In the genomic region with DNA sequence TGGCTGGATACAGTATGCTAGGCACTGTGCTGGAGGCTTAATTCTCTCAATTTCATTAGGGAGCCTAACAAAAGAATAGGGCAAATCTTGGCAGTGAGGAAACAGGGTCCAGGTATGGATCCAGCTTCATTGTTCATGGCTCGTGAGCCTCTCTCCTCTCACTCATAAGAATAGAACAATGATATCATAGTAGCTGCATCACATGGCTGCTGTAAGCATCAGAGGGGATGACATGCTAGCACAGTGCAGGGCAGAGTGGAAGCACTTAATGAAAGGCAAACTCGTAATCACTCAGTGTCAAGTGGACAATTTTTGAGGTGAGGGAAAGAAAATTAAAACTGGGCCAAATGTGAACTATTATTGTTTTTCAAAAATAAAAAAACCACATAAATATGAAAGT, we compare ENCODE assay signal across 22 mouse cellular contexts.
DNase-seq lines count a peak whose midpoint lies in the region; ATAC-seq lines count a peak whose summit lies in the region.
"Had no signal": no experiment of that assay in that cellular context is flagged by ENCODE, and none has a peak within 500 bp of the region (broad histone marks: within the 10 kb centered on the region; RNA-seq: fewer than 3 reads in every experiment).

No protein-coding gene starts in this region.

- intact Hi-C loops in heart, postnatal 10 days (cut with DNase I), result no loop called here

- H3K4me2 ChIP-seq in hindbrain, embryonic 13.5 days, result no peak overlapping the region
- H3K4me2 ChIP-seq: embryonic facial prominence, embryonic 13.5 days; forebrain, embryonic 12.5 days; hindbrain, embryonic 15.5 days had no signal

- H3K4me1 ChIP-seq in hindbrain, embryonic 13.5 days (replicated peaks), result no peaks in the 10 kb centered on the region
- H3K4me1 ChIP-seq: hindbrain, embryonic 15.5 days had no signal

- H3K9ac ChIP-seq in hindbrain, embryonic 13.5 days, result no peak overlapping the region
- H3K9ac ChIP-seq: embryonic facial prominence, embryonic 13.5 days; forebrain, embryonic 12.5 days; hindbrain, embryonic 15.5 days had no signal

- 67% methylated on average over 2 of the region's 2 CpGs for whole genome bisulfite sequencing in hindbrain, embryonic 13.5 days

- peak; percentile 16 to 17 for DNase-seq in heart, adult 18-20 months
- no peak for DNase-seq in heart, adult 8-10 months (ENCODE audit: low spot score)
- DNase-seq in retina, postnatal 1 day, result peak; percentile 12
- DNase-seq in retina, embryonic 14.5 days (ENCODE audit: low spot score), result no peak
- peak; percentile 14 to 35 for DNase-seq in heart, postnatal 10 days
- no peak for DNase-seq in natural killer cell, adult 2 months (ENCODE audit: low spot score in 2 of 2)
- DNase-seq: adrenal gland, postnatal 25 days; cerebellum, adult 18-20 months; cerebellum, adult 9-11 months; cerebellum, postnatal 36 days; gastrocnemius, postnatal 14 days; kidney, adult 2 months had no signal

- no peak overlapping the region for H3K27ac ChIP-seq in hindbrain, embryonic 13.5 days
- H3K27ac ChIP-seq: embryonic facial prominence, embryonic 13.5 days; forebrain, embryonic 12.5 days; hindbrain, embryonic 10.5 days; hindbrain, embryonic 15.5 days had no signal

- ATAC-seq in hindbrain, embryonic 13.5 days (ENCODE audit: low FRiP score), result no peak
- ATAC-seq: activated CD4-positive, CD25-positive, alpha-beta regulatory T cell, adult 4 months; forebrain, embryonic 16.5 days; intestine, embryonic 16.5 days; Patski had no signal

- H3K9me3 ChIP-seq in hindbrain, embryonic 13.5 days, result no peaks in the 10 kb centered on the region
- H3K9me3 ChIP-seq: embryonic facial prominence, embryonic 13.5 days; forebrain, embryonic 12.5 days; hindbrain, embryonic 10.5 days; hindbrain, embryonic 15.5 days had no signal

- H3K36me3 ChIP-seq in hindbrain, embryonic 13.5 days, result no peaks in the 10 kb centered on the region
- H3K36me3 ChIP-seq: embryonic facial prominence, embryonic 13.5 days; forebrain, embryonic 12.5 days; hindbrain, embryonic 10.5 days; hindbrain, embryonic 15.5 days had no signal

- no peaks in the 10 kb centered on the region for H3K27me3 ChIP-seq in hindbrain, embryonic 13.5 days
- H3K27me3 ChIP-seq: CH12.LX; embryonic facial prominence, embryonic 13.5 days; forebrain, embryonic 12.5 days; hindbrain, embryonic 15.5 days; Patski had no signal

- H3K4me3 ChIP-seq in hindbrain, embryonic 13.5 days, result no peak overlapping the region
- H3K4me3 ChIP-seq: embryonic facial prominence, embryonic 13.5 days; forebrain, embryonic 12.5 days; hindbrain, embryonic 10.5 days; hindbrain, embryonic 15.5 days had no signal

Comparison
In these comparisons a context has a peak if more than half of its experiments do, and no peak if none do; other contexts are left out.
1. DNase-seq: peak in heart, adult 18-20 months (2 of 2), retina, postnatal 1 day (single experiment) and heart, postnatal 10 days (2 of 2); none in heart, adult 8-10 months (single experiment), retina, embryonic 14.5 days (single experiment) and natural killer cell, adult 2 months (0 of 2).